Mouse (Mus musculus) retina, adult 2 months (tissue): ENCODE measurements around the gene Hrh1.

Source experiments
- DNase-seq: peaks from one replicate; pipeline ENCODE4 v3.0.0-alpha.2; 2012; ENCODE audit warnings: low read depth, low spot score

The Hrh1 gene

GRCm38 (mm10) chr6:114406634-114407033 is 8.9 kb downstream of the Hrh1 start:
- DNase-seq: no peak

DNA sequence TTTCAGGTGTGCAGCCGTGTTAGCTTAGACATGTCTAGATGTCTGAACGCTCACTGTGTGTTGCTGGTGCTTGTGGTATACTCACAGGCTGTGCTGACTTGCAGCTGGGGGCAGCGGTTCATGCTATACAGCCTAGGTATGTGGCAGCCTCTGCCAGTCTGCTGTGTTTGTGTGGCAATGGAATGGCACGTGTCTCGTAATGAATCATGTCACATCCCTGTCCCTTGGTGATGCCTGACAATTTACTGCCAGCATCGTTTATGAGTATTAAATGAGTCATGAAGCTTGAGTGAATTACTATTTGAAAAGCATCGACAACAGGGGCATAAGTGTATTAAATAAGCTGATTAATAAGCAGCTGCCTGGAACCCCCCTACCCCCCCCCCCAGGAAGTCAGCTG is 9.3 kb downstream of the Hrh1 start:
- DNase-seq: no peak

DNA sequence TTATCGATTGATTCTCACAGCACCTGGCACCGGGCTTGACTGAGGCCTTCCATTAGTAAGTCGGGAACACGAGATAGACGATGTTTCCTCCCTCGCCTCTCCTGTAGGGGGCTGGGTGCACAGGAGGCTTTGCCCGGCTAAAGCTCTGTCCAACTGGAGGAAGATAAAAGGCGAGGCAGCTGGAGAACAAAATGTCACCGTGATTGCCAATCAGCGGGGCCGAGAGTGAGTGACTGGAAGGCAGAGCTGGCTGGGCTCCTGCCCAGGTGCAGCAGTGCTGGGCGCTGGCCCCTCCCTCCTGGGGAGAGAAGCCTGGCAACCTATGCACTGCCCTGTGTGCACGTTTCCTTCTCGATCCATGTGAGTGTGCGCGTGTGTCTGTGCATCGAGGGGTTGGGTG is 10.5 kb downstream of the Hrh1 start:
- DNase-seq: no peak

DNA sequence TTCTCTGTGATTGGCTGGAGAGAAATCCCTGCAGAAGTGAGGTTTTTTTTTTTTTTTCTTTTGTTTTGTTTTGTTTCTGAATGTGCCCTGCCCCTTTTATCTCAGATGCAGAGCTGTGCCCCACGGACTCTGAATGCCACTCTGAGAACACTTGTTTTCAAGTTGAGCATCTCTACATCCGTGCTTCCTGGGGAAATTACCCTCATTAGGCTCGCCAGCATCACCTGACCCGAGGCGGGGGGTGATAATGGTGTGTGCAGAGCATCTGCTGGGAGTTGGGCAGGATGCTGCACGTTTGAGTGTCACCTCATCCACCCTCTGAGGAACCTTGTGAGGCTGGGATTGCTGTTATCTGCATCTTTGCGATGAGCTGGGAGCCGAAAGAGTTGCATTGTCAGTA is 14.2 kb downstream of the Hrh1 start:
- no peak for DNase-seq

DNA sequence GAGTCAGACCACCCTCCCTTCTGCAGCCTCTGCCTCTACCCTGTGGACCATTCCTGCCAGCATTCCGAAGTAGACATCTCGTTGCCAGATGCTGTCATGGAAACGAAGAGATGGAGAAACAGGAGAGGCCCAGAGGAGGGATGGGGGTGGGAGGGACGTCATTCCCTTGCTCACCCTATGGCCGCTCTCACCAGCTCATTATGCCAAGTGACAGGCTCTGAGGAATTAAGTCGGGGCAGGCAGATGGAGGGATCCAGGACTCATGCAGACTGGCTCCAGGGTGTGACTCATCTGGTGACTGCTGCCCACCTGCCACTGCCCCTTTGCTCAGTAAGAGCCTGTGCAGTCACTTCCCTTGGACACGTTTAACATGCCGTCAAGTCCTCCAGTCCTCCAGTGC is 16.8 kb downstream of the Hrh1 start:
- DNase-seq: no peak

DNA sequence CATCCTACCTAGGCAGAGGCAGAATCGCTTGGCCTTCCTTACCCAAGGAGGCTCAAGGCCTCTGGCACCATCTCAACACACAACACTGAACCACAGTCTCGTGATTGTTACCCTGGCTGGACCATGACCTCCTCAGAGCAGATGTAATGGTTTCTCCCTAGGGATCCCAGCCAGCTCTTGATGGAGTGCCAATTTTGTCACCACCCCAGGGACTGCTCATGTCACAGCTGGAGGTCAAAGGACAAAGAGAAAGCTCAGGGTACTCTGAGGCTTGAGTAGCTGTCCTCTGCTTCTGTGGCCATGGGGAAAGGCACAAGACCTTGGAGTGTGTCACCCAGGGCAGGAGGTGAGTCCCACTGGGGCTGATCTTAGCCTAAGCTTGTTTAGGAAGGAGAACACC is 20.3 kb downstream of the Hrh1 start:
- DNase-seq: no peak

GRCm38 (mm10) chr6:114421061-114421460 is 23.3 kb downstream of the Hrh1 start:
- DNase-seq: no peak

DNA sequence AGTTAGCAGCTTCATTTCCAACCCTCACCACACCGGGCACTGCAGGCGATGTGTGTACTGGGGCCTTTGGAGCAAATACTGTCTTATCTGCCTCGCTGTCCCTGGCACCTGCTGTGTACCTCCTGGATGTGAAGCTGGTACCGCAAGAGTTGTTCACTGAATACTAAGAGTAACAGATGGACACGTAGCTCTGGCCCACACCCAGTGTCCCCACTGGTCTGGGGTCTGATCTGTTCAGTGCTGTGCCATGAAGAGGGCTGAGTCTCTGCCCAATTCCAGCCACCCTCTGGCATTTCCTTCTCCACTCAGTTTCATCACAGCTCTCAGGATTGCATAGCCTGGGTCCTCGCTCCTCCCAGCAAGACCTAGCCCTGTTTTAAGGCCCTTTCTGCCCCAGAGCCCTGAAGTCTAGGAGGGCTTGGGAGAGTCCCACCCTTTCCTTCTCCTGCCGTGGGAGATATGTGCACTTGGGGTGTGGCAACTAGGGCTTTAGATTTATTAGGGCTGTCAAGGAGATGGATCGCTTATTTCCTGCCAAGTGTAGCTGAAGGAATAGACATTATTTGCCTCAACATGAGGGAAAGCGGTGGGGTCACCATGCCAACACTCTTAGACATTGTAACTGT is 25.4 kb downstream of the Hrh1 start:
- DNase-seq: no peak

GRCm38 (mm10) chr6:114425343-114425742 is 27.6 kb downstream of the Hrh1 start:
- no peak for DNase-seq

DNA sequence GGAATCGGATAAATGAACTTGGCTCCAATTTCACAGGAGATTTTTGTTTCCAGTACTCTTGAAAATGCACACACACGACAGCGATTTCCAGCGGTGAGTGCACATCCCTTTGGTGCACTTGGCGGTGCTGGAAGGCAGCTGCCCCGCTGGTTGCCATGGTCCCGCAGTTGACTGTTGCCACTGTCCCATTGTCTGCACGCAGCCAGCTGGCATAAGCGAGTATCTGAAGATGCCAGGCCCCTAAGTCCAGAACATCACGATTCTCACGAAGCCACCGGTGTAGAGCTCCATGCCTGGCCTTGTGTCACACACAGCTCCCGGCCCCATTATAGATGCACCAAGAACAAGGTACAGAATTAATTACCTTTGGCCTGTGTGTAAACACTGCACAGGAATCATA is 29.9 kb downstream of the Hrh1 start:
- DNase-seq: no peak

- DNase-seq: no peak
Measured at GRCm38 (mm10) chr6:114428831-114429230, 31.1 kb downstream of the Hrh1 start.

GRCm38 (mm10) chr6:114432591-114432990 is 34.9 kb downstream of the Hrh1 start:
- DNase-seq: no peak

- DNase-seq: no peak
Measured at GRCm38 (mm10) chr6:114434524-114434923, 36.8 kb downstream of the Hrh1 start.

- DNase-seq: no peak
Measured at GRCm38 (mm10) chr6:114440302-114440701, 42.6 kb downstream of the Hrh1 start.

DNA sequence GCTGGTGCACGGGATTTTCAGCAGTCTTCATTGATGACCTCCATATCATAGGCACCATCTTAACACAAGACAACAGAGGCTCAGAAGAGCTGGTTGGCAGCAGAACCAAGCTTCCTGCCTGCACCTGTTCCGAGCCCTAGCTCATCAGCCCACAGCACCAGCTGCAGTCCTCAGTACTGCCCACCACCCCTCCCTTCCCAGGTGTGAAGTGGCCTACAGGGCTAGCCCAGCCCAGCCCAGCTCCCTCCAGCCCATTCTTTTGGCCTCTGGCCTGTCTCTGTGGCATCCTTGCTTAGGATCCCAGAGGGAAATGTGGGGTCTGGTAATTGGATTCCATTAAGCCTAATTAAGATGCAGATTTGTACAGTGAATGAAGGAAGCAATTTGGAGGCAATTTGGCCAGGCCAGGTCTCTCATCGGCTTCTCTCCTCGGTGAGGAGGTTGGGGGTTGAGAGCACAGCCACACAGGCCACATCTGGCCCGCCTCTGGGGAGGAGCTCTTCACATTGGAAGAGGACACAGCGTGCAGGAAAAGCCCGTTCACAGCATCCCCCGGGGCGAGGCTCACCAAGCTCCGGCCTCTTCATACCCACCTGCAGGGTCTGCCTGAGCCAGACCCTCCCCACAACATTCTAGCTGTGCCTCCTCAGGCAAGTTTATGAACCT is 43.2 kb downstream of the Hrh1 start:
- no peak for DNase-seq

GRCm38 (mm10) chr6:114444247-114444844 is 46.6 kb downstream of the Hrh1 start:
- DNase-seq: no peak

DNA sequence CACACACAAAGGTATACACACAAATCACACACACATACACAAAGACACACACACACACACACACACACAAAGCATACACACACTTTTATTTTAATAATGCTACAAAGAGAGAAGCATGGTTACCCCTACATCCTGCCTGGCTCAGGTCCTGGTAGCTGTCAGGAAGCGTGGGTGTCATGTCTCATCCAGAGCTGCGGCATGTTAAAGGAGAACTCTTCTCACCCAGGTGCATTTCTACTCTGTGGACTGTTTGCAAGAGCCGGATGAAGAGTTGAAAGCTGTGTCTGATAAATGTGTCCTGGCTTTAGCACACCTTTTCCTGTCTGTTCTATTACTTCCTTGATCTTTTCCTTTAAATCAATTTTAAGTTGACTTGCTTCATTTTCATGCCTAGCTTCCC is 47.2 kb downstream of the Hrh1 start:
- DNase-seq: no peak

GRCm38 (mm10) chr6:114448888-114449287 is 51.2 kb downstream of the Hrh1 start:
- DNase-seq: no peak

DNA sequence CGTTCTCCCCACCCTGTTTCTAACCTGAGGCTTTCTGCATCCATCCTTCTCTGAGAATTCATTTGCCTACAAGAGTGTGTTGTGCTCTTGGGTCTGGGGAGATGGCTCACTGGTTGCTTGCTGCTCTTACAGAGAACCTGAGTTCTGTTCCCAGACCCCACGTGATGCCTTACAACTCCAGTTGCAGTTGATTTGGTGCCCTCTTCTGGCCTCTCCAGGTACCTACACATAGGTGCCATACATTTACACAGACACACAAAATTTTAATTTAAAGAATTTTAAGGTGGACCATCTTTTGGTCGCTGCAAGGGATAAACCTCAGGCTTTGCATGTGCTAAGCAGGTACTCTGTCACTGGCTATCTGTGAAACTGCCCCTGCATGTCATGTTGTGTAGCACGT is 57.5 kb downstream of the Hrh1 start:
- no peak for DNase-seq

GRCm38 (mm10) chr6:114456255-114457042 is 58.7 kb downstream of the Hrh1 start:
- no peak for DNase-seq

DNA sequence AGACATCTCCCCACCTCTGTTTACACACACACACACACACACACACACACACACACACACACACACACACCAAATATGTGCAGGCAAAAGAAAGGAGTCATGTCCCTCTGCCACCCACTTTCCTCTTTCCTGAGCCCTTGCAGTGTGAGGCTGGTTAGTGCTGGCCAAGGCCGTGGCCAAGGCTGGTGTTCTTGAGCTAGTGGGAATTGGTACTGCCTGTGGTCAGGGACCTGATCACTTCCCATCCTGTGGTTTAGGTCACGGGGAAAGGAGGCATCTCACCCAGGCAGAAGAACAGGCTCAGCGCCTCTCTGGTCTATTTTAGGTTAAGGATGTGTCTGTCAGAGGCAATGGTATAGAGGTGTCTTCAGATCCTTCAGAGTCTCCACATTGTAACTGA is 59.6 kb downstream of the Hrh1 start:
- DNase-seq: no peak

DNA sequence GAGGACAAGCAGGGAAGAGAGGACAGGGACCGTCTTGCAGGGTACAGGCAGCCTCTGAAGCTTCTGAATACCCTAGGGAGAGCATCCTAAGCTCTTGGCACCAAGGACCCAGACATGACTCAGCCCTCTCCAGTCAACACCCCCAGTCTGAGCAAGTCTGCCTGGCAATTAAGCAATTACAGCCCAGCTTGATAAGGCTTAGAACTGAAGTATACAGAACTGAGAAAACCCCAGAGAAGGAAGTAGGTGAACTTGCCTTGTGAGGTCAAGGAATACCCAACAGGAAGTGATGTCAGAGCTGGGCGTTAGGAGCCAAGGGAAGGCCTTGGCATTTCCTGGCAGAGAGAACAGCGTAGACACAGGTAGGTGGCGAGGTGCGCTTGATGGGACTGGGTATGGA is 60.5 kb downstream of the Hrh1 start:
- no peak for DNase-seq

DNA sequence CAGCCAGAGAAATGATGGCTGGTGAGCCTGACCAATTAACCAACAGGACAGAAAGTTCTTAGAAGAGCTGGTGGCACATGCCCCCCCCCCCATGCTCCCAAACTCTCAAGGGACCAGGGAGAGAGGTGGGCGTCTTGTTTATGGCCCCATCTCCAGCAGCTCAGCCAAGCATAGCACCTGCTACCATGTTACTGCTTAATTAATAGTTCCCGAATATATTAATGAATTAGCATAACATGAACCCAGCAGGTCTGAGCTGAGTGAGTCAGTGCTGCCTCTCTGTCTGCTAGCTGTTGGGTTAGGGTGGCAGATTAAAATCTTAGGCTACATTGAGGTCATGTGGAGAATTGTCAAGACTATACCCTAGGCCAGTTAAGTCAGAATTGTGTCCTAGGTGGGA is 62.2 kb downstream of the Hrh1 start:
- DNase-seq: no peak
